Mouse (Mus musculus): ENCODE data around the gene A3galt2.

Gene A3galt2

DNA sequence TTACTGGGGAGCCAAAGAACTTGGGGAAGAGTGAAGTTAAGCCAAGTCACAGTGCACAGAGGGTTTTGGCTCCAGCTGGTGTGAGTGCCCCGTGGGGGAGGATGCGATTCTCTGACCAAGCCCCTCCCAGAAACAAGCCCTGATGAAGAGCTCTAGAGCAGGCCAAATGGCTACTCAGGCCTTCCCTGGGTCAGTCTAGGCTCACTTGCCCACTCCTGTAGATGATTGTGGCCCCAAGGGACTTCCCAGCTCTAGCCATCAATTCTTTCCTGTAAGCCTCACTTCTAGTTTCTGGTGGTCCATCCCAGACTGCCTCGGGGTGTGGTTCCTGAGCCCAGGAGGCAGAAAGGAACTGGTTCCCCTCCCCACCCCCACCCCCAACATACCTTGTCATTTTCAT is at the start of gene A3galt2:
TSS of gene A3galt2 (plus strand) at position 301 of the 400 bp plus-strand sequence.
- DNase-seq (ENCODE audit: low spot score in 2 of 2) = no peak

DNA sequence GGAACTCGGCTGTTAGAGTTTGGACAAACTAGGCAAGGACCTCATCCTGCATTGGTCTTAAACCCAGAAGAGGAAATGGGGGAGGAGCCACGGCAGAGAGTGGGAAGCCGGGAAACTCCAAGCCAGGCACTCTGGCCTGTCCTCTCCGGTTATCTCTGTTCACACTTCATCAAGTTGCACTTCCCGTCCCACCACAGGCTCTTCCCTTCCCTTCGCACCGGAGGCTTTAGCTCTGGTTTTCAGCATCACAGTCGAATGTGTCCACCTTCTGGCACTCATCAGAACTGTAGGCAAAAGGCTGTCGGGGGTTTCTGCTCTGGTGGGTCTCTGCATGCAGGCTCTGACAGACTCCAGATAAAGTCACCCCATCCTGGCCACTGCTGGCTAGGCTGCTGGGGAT is 48.5 kb upstream of the A3galt2 start:
- peak; percentile 21 to 29 for DNase-seq (ENCODE audit: low spot score in 2 of 2)

- DNase-seq (ENCODE audit: low spot score in 2 of 2) = no peak
These were observed 47.8 kb upstream of the A3galt2 start for GRCm38 (mm10) chr4:128707384-128707783.

DNA sequence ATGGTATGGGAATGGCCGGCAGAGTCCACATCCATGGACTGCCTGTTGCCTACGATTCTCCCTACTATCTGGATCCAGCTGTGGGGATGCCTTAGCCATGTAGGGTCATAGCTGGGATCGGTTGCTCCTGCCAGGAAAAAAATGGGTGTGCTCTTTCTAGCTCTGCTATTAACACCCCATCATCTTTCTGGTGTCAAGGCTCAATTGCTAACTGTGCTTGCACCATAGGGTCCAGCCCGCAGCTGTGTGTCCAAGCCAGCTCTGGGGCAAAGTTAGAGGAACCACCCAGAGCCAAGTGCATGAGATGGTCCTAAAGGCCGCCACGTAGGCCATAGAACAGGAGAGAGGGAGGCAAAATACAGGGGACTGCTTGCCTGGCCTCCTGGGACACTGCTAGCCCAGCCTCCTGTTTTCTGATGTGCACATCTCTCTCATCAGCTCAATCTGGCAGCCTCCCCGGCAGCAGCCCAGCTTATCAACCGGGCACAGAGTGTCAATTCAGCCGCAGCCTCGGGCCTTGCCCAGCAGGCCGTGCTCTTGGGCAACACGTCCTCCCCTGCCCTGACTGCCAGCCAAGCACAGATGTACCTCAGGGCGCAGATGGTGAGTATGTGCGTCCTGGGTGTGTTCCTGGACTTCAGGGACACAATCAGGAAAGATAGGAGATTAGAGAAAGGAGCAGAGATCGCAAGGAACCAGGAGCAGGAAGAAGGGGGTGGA is 45.9 kb upstream of the A3galt2 start:
- DNase-seq (ENCODE audit: low spot score in 2 of 2) = peak in 1 of 2 experiments; percentile 27

- no peak for DNase-seq (ENCODE audit: low spot score in 2 of 2)
These were observed 45.4 kb upstream of the A3galt2 start for GRCm38 (mm10) chr4:128709781-128710166.

GRCm38 (mm10) chr4:128710286-128710685 is 44.9 kb upstream of the A3galt2 start:
- DNase-seq (ENCODE audit: low spot score in 2 of 2) = no peak

GRCm38 (mm10) chr4:128710800-128711199 is 44.4 kb upstream of the A3galt2 start:
- no peak for DNase-seq (ENCODE audit: low spot score in 2 of 2)

GRCm38 (mm10) chr4:128711455-128712135 is 43.6 kb upstream of the A3galt2 start:
- DNase-seq (ENCODE audit: low spot score in 2 of 2) = peak; percentile 84 to 87

GRCm38 (mm10) chr4:128712136-128712655 is 43.0 kb upstream of the A3galt2 start:
- peak in 1 of 2 experiments; percentile 14 for DNase-seq (ENCODE audit: low spot score in 2 of 2)

- no peak for DNase-seq (ENCODE audit: low spot score in 2 of 2)
These were observed 42.2 kb upstream of the A3galt2 start for GRCm38 (mm10) chr4:128712941-128713340.

GRCm38 (mm10) chr4:128715241-128716204 is 39.6 kb upstream of the A3galt2 start:
- DNase-seq (ENCODE audit: low spot score in 2 of 2) = no peak

GRCm38 (mm10) chr4:128716279-128716678 is 38.9 kb upstream of the A3galt2 start:
- no peak for DNase-seq (ENCODE audit: low spot score in 2 of 2)

DNA sequence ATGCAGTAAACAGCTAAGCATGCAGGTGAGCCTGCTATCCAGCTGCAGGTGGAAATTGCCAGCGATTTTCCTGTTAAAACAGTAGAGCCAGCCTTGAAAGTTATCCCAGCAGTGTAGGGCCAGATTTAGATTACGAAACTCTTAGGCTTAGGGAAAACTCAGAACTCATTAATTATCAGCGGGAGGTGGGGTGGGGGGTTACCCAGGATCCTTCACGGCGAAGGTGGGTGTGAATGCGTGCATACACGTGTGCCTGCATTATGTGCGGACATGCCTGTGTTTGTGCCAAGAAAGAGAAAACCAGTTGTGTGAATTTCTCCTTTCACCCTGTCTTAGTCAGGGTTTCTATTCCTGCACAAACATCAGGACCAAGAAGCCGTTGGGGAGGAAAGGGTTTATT is 38.4 kb upstream of the A3galt2 start:
- DNase-seq (ENCODE audit: low spot score in 2 of 2) = no peak

DNA sequence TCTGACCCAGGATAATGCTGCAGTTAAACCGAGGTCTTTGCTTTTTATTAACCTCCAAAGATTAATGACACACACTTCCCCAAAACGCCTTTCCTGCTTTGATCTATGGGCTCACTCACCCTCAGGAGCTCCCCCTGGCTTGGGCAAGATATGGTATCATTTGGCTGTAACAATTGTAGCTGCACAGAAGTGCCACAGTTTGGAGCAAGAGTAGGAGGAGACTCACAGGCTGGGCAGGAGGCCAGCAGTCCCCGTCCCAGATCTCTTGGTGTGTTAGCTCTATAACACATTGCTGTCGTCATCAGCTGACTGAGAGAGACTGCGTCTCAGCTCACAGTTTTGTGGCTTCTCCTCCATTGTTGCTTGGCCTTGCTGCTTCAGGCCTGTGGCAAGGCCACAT is 35.1 kb upstream of the A3galt2 start:
- no peak for DNase-seq (ENCODE audit: low spot score in 2 of 2)

GRCm38 (mm10) chr4:128721061-128721648 is 34.0 kb upstream of the A3galt2 start:
- no peak for DNase-seq (ENCODE audit: low spot score in 2 of 2)

DNA sequence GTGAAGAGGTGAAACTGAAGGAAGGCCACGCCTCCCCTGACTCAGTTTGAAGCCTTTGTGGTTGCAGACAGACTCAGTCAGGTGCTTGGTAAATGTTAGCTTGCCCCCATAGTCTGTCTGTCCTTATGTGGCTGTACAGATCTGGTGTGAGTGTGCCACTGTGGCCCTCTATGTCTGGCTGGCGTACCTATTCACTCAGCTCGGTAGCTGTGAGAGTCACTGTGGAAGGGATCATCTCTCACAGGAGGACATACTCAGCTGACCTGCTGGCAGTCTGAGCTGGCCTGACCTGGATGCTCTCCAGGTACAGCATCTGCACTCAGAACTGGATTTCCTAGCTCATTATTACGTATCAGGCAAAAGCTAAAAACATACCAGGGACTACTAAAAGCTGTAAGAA is 33.4 kb upstream of the A3galt2 start:
- no peak for DNase-seq (ENCODE audit: low spot score in 2 of 2)

DNA sequence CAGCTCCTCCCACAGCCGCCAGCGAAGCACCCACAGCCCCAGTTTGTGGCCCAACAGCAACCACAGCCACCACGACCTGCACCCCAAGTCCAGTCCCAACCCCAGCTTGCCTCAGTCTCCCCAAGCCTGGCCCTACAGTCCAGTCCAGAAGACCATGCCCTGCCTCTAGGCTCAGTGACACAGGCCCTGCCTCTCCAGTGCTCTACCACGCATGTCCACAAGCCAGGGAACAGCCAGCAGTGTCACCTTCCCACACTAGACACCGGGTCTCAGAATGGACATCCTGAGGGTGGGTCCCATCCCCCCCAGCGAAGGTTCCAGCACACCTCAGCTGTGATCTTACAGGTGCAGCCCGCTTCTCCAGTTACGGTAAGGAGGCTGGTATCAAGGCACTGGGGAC is 32.2 kb upstream of the A3galt2 start:
- no peak for DNase-seq (ENCODE audit: low spot score in 2 of 2)

DNA sequence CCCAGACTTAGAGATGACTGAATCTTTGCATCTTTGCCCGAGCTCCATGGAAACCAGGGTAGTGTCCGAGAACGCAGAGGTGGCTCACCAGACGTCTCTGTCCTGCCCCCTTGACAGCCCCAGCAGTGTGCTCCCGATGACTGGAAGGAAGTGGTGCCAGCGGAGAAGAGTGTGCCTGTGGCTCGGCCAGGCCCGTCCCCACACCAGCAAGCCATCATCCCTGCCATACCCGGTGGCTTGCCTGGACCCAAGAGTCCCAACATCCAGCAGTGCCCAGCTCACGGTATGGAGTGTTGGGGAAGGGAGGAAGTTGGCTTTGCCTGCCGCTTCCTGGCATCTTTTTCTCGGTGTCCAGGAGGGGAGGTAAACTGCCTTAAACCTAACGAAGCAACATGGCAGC is 31.7 kb upstream of the A3galt2 start:
- DNase-seq (ENCODE audit: low spot score in 2 of 2) = no peak

- DNase-seq (ENCODE audit: low spot score in 2 of 2) = no peak
These were observed 31.1 kb upstream of the A3galt2 start for GRCm38 (mm10) chr4:128724059-128724458.

GRCm38 (mm10) chr4:128727019-128727720 is 28.0 kb upstream of the A3galt2 start:
- DNase-seq (ENCODE audit: low spot score in 2 of 2) = peak; percentile 86 to 88

Measured in spleen, postnatal 36 days (tissue).